Mouse (Mus musculus) liver, embryonic 14.5 days (tissue): ENCODE measurements around the gene Gm45785. TPM values are rescaled to one million over a fixed set of nuclear protein-coding genes. Genes with fewer than 3 reads are reported as not detected.

Experiments
- ATAC-seq: fragments of 200-750 bp; cut with Nextera tagmentation; 2 replicates; pipeline ENCODE4 v1.8.0; 2017; ENCODE audit warnings: moderate number of reproducible peaks, mild to moderate bottlenecking, moderate library complexity; ENCODE audit not compliant: insufficient read depth
- DNase-seq, 3 experiments: peaks; one replicate each; pipeline ENCODE4 v3.0.0-alpha.2; 2012 to 2013; ENCODE audit warnings: low read depth in 3 of 3, low spot score in 3 of 3
- H3K27ac ChIP-seq: fragments of 300-500 bp; sonication (generic); 2 replicates; pipeline ENCODE4 v1.5.1; 2014; ENCODE audit warnings: moderate library complexity, mild to moderate bottlenecking, control low read depth, inconsistent platforms
- H3K27me3 ChIP-seq: fragments of 300-500 bp; sonication (generic); 2 replicates; pipeline ENCODE4 v1.6.1; 2014; ENCODE audit warnings: mild to moderate bottlenecking, low read length, moderate library complexity; ENCODE audit not compliant: control insufficient read depth, insufficient read depth
- H3K36me3 ChIP-seq: fragments of 300-500 bp; sonication (generic); replicated peaks from 2 replicates; pipeline ENCODE4 v1.6.1; 2014; ENCODE audit warnings: low read depth; ENCODE audit not compliant: control insufficient read depth, insufficient read depth
- H3K4me1 ChIP-seq, 2 experiments: fragments of 200-500 bp in 1 of 2; fragments of 300-500 bp in 1 of 2; sonication (generic) in 1 of 2; replicated peaks; 2 replicates each; pipeline ENCODE4 v1.6.1; 2012 to 2014; ENCODE audit warnings: antibody characterized with exemption in 1 of 2, inconsistent platforms in 1 of 2, low read length in 1 of 2; ENCODE audit not compliant: control insufficient read depth in 2 of 2, insufficient read depth in 2 of 2
- H3K4me2 ChIP-seq: fragments of 300-500 bp; sonication (generic); 2 replicates; pipeline ENCODE4 v1.6.1; 2014; ENCODE audit warnings: low read depth, mild to moderate bottlenecking, control low read depth, moderate library complexity
- H3K4me3 ChIP-seq, 2 experiments: fragments of 200-500 bp in 1 of 2; fragments of 300-500 bp in 1 of 2; sonication (generic) in 1 of 2; 2 replicates each; pipeline ENCODE4 v1.5.1; 2012 to 2014; ENCODE audit warnings: low read depth in 2 of 2, low read length in 2 of 2, mild to moderate bottlenecking in 2 of 2, control low read depth in 1 of 2, inconsistent platforms in 1 of 2, moderate library complexity in 1 of 2; ENCODE audit not compliant: insufficient read depth in 1 of 2
- H3K9ac ChIP-seq: fragments of 300-500 bp; sonication (generic); replicated peaks from 2 replicates; pipeline ENCODE4 v1.6.1; 2014; ENCODE audit warnings: mild to moderate bottlenecking, control low read depth, moderate library complexity
- H3K9me3 ChIP-seq: fragments of 300-500 bp; sonication (generic); 2 replicates; pipeline ENCODE4 v1.6.1; 2016; ENCODE audit warnings: low read length, mixed read lengths; ENCODE audit not compliant: control insufficient read depth
- CTCF ChIP-seq: IDR thresholded peaks from 2 replicates; pipeline ENCODE4 v1.5.1; 2016; ENCODE audit warnings: antibody characterized with exemption, low read depth, control low read depth
- EP300 ChIP-seq: IDR thresholded peaks from 2 replicates; pipeline ENCODE4 v1.6.1; 2016; ENCODE audit warnings: antibody characterized with exemption, low read depth
- WGBS: fragments of 180-500 bp; shearing (Covaris S2); extraction: QIAGEN DNeasy Blood & Tissue Kit; methylation state at CpG from one replicate; pipeline ENCODE4 v1.1.7; 2014; ENCODE audit not compliant: insufficient replicate concordance; 5-methylcytosine and 5-hydroxymethylcytosine counted together
- polyA plus RNA-seq, 2 experiments: library from polyadenylated mRNA; depleted of rRNA in 1 of 2; stranded (reverse) in 1 of 2; unstranded in 1 of 2; fragments of >200 nt; fragmentation: Nextera tagmentation in 1 of 2; extraction: Ambion mirVana in 1 of 2; gene quantifications; 2 replicates each; pipeline versions ENCODE4 v1.2.1 to v1.2.3; 2012 to 2014

The Gm45785 gene
- polyA plus RNA-seq (2012; rRNA removed) = not detected in 2 replicates
- not detected in 2 replicates for polyA plus RNA-seq (2014; fragmentation: Nextera tagmentation; extraction: Ambion mirVana)

DNA sequence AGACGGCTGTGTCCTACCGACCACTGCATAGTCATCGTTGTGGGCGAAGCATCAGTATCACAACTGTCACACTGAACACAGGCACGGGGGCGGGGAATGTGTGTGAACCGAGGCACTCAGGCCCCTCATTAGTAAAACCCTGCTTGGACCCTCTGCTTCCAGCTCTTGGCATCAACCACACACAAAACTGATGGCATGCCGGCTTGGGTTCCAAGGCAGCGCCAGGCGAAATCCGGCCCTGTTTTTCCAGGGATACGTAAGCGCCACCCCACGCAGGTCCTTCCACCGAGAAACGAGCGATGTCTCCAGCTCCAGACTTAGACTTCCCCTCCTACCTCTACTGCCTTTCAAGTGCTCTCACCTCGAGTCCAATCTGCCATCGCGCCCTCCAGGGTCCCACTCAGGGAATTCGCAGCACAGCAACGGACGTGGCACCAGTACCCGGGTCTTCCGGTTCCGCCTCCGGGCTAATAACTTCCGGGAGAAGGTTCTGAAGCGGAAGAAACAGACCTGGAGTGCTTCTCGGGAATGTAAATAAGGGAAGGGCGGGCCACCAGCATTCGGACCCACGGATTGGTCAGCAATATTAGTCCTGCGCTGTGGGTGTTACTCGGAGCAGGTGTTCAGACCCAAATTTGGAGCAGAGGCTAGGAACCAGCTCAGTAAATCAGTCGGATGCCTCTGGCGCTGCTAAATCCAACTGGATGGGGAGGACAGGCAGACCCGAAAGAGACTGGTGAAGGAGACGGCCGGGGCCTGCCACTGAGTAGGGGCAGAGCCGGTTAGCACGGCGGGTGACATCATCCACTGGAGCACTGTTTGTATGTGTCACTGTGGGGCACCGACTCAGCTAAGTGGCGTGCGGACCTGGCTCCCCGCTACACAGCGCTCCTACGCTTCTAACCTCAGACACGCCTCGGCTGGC lies at the start of gene Gm45785:
Gene Gm45785, minus strand, starts transcription at position 472 of the 925 bp plus-strand sequence.
- no peak; the same call in 1 of the 2 replicates for TF ChIP-seq EP300
- no peak; the same call in 1 of the 2 replicates for TF ChIP-seq CTCF
- no peaks in the 10 kb centered on the region for H3K27me3 ChIP-seq
- no peaks in the 10 kb centered on the region for H3K9me3 ChIP-seq
- H3K4me1 ChIP-seq = peaks cover 11 to 17% of the 10 kb centered on the region in 2 experiments
- peak within 1 kb of the TSS; percentile 85 for H3K9ac ChIP-seq
- DNase-seq = peak; percentile 80 to 86 (median 81)
- ATAC-seq = peak; percentile 75
- H3K36me3 ChIP-seq = peaks cover 27% of the 10 kb centered on the region
- WGBS = under 1% methylated on average over 51 of the region's 51 CpGs
- peak within 1 kb of the TSS; percentile 83 to 93 for H3K4me3 ChIP-seq
- H3K4me2 ChIP-seq = peak within 1 kb of the TSS; percentile 86
- H3K27ac ChIP-seq = peak within 1 kb of the TSS; percentile 91

DNA sequence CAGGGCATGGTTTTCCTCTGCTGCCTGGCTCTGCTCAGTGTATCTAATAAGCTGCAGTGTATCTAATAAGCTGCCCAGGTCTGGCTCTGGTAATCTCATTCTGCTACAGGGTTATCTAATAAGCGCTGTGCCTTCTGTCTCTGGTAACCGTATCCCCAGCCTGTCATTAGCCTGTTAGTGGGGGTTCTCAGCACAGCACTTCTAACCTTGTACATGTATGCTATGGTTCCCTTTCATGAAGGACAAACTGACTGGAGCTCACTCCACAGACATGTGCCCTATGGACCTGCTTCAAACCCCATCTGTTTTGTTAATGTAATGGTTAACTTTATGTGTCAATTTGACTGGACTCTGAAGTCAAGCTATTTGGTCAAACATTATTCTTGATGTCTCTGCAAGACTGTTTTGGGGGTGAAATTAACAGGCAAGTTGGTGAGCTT lies 49.5 kb upstream of the Gm45785 start:
- Histone ChIP-seq H3K4me1 (peaks cover 0 to 5% of the 10 kb centered on the region in 2 experiments; a peak in 1 of 4 replicates), H3K9me3 (no peaks in the 10 kb centered on the region), H3K4me2 (no peak overlapping the region; the same call in 1 of the 2 replicates), H3K27ac (no peak overlapping the region), H3K27me3 (no peaks in the 10 kb centered on the region), H3K36me3 (no peaks in the 10 kb centered on the region), H3K4me3 (peak overlapping the region in 1 of 2 experiments; percentile 22; a peak in 1 of 4 replicates), H3K9ac (no peak overlapping the region)
- DNase-seq = no peak
- ATAC-seq = peak; percentile 41; the same call in 1 of the 2 replicates
- WGBS = 28% methylated on average over 2 of the region's 2 CpGs
- TF ChIP-seq CTCF = no peak

DNA sequence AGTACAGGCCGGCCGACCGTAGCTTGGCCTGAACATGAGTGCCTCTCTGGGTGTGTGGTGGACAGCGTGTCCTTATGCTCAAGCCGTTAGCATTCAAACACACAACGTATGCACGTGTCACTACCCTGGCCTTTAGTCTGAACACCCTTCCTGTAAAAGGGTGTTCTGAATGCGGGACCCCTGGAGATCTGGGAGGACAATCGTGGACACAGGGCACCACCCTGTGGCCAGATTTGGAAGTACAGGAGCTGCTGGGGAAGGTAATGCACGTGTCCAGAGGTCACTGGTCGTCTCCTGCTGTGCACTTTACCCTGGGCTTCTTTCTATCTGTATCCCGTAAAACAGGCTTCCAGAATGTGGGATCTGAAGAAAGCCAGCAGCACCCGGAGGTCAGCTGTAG lies 47.1 kb upstream of the Gm45785 start:
- Histone ChIP-seq H3K36me3 (no peaks in the 10 kb centered on the region), H3K27me3 (no peaks in the 10 kb centered on the region), H3K4me2 (no peak overlapping the region), H3K27ac (no peak overlapping the region), H3K9ac (no peak overlapping the region), H3K4me1 (no peaks in the 10 kb centered on the region), H3K9me3 (no peaks in the 10 kb centered on the region), H3K4me3 (no peak overlapping the region)
- ATAC-seq (peak; percentile 14; the same call in 1 of the 2 replicates), DNase-seq (no peak)
- TF ChIP-seq CTCF (peak; percentile 98), EP300 (no peak)
- 25% methylated on average over 13 of the region's 13 CpGs for WGBS

DNA sequence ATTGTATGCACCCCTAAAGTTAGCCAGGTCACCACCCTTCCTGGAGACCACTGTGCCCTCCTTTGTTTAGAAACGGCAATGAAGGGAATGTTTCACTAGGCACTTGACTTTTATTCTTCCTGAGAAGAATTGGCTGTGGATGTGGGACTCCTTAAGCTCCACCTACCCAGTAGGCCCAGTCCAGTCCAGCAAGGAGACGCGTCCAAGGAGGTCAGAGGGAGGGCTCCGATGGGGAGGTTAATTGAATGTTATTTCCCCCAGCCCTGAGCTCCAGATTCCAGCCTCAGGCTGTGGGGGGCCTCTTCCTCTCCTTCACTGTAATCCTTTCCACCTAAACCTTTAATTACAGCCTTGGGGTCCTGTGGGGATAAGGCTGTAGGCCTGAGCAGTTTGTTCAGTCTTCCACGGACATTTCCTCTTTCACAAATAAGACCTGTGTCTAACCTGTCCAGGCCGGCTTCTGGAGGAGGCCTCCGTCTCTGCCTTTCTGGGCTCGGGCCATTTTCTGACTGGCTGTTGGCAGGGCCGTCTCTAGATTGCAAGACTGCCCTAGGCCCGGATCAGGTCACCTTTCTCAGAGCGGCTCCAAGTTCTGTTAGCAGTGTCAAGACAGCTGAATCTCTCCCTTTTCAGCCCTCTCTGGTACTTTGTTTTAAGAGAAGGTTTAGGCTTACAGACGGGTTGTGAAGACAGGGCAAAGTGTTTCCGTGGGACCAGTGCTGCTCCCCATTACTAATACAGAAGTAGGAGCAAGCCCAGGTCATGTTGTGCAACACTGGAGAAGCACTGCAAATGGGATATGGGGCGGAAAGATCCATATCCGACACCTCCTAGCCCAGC lies 46.1 kb upstream of the Gm45785 start:
- Histone ChIP-seq H3K9ac (no peak overlapping the region), H3K36me3 (peaks cover 6% of the 10 kb centered on the region), H3K4me2 (no peak overlapping the region), H3K4me1 (no peaks in the 10 kb centered on the region), H3K4me3 (no peak overlapping the region), H3K9me3 (no peaks in the 10 kb centered on the region), H3K27me3 (no peaks in the 10 kb centered on the region), H3K27ac (no peak overlapping the region)
- 68% methylated on average over 15 of the region's 15 CpGs for WGBS
- DNase-seq (no peak), ATAC-seq (no peak)
- TF ChIP-seq EP300 = no peak
- TF ChIP-seq CTCF = no peak
